Mouse (Mus musculus) urinary bladder, postnatal 36 days (tissue): ENCODE results near the gene Calm2.

ENCODE experiments used
- DNase-seq, 2 experiments: peaks; one replicate each; pipeline ENCODE4 v3.0.0; 2022; ENCODE audit warnings: low spot score in 2 of 2, mixed read lengths in 1 of 2

Gene Calm2

DNA sequence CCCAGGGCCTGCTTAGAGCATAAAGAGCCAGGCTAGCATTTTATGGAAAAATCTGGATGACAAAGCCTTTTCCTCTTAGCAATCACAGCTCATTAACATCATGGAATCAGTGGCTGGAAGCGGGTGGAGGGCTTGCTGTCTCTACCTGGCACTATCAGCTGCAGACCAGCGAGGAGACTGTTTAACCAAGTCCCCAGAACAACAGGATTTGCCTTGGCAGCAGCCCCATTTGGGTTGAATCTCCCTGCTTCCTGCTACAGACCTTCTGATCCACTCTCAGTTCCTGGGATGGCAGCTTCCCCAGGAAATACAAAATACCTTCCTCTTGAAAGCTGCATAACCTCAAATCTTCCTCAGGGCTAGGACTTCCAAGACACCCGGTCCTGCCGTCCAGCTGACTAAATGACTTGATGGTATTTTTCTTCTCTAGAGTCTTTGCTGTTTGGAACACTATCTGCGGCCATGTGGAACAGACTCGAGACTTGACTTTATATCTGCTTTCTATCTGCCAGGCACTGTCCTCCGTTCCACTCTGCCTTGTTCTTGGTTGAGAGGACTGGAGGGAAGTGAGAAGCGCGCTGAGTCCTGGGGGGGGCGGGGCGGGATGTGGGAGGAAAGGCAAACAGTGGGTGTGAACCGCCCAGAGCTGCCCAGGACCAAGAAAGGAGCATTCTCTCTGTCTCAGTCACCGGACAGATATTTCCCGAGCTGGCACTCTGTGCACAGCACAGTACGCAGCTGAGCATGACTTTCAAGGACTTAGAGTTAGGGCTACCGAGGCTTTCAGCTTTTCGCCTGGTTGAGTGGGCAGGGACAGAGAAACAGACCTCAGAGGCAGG lies 12.4 kb upstream of the Calm2 start:
- DNase-seq: peak; percentile 42

DNA sequence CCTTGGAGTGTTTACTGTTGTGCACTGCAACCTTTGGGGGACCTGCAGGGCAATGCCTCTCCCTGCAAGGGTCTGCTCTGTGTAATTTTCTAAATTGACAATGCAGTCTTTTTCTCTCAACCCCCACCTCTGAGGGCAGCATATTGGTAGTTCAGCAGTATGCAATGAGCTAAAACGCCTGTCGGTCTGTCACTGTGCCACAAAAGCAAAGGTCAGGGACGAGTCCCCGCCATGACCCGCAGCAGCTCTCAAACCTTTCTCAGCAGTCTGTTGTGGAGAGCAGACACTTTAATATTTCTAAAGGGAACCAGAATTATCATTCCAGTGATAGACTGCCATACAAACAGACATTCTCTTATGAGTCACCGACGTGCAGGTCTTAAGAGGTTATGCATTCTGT lies 11.2 kb upstream of the Calm2 start:
- DNase-seq: no peak

DNA sequence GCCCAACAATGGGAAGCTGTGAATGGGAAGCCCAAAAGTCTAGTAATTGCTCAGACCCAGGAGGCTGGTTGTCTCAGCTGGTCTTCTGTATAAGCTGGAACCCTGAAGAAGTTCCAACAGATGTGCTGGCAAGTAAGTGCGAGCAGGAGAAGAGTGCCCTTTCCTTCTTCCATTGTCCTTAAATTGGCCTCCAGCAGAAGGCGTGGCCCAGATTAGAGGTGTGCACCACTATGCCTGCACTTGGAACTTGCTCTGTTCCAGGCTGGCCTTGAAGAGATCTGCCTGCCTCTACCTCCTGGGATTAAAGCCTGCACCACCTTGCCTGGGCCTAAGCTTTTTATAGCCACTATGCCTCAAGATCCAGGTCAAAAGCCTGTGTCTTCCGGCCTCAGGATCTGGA lies 7.4 kb upstream of the Calm2 start:
- no peak for DNase-seq

GRCm38 (mm10) chr17:87453336-87453735 lies 6.6 kb upstream of the Calm2 start:
- no peak for DNase-seq

GRCm38 (mm10) chr17:87448881-87449280 lies 2.1 kb upstream of the Calm2 start:
- DNase-seq: no peak

GRCm38 (mm10) chr17:87448339-87448738 lies 1.6 kb upstream of the Calm2 start:
- DNase-seq: no peak

DNA sequence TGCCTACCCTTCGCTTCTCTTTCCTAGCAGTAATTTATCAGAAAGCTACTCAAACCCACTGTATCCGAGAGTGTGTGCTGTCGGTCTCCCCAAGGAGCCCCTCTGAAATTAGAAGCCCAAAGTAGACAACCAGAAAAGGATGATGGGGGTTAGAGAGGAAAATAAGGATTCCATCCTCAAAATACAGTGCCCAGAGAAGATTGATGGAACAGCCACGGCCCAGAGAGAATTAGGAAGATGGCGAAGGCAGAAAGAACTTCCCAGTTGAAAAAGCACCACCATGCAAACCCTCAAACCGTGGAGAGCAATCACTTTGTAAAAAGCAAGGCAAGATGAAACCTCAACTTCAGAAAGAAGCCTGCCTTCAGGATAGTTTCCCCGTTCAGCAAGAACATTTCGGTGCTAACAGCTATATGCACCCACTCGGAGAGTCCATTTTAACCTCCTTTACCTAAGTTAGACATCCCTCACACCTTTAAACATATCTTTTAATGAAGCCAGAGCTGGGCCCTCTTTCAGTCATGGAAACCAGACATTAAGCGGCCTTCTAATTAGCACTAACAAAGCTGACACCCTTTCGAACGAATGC lies 971 bp upstream of the Calm2 start:
- no peak for DNase-seq

DNA sequence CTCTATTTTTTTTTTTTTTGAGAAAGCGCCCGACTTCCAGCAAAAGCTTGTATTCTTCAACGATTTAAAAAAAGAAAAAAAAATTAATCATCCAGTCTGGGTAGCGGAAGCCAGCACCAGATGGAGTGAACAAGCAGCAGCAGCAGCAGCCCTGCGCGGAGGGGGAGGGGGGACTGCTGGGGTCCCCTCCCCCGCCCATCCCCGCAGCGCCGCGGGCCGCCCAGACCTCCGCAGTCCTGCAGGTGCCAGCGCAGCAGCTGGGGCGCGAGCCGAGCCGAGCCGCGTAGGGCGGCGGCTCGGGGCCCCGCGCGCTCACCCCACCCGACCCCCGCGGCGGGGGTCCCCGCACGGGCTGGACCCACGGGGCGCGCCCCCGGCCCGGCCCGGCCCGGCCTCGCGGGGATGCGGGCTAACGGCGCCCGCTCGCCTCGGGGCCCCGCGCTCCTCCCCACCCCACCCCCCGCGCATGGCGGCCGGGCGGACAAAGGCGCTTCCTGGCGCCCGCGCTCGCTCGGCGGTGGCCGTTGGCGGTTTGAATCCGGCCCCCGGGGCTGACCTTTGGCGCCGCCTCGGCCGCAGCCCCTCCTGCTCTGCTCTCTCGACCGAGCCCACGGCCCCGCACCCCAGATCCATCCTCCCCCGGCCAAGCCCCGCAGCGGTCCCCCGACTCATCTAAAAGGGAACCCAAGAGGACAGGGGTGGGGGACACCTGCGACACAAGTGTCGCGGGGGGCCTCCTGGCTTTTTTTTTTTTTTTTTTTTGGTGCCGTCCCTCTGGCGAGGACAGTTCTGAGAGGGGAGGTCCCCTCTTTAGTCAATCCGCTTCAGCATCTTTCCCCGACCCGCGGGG lies 593 bp downstream of the Calm2 start:
- peak; percentile 42 to 46 for DNase-seq

- no peak for DNase-seq
Measured at GRCm38 (mm10) chr17:87445337-87445916, 1.3 kb downstream of the Calm2 start.

DNA sequence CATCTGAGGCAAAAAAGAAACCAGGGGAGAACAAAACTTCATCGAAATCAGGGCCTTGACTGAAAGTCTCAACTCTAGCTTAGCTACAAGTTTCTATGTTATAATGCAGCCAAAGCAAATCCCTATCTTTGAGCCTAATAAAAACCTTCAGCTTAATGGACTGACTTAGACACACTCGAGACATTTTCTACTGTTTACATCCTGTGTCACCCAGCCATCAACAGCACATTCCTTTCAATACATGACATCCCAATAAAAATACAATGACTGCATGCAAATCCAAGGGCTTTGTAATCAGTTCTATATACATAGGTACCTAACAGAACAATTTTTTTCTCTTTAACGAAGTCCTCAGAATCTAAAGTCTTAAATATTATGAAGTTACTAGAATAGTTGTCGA lies 2.0 kb downstream of the Calm2 start:
- DNase-seq: no peak

DNA sequence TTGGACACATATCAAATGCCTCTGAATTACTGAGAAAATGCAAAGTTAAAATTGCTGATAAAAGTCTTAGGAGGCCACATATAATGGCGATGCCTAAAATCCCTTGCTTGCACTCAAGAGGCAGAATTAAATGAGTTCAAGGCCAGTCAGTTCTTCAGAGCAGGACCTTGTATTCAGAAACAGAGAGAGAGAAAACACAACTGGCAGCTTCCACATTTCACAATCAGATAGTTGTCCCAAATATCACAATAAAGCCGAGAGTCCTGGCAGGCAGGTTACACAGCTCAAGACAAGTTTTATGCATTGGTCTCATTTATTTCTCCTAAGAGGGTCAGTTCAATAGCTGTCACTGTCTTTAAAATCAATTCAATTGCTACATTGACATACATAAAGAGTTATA lies 5.2 kb downstream of the Calm2 start:
- DNase-seq: no peak

DNA sequence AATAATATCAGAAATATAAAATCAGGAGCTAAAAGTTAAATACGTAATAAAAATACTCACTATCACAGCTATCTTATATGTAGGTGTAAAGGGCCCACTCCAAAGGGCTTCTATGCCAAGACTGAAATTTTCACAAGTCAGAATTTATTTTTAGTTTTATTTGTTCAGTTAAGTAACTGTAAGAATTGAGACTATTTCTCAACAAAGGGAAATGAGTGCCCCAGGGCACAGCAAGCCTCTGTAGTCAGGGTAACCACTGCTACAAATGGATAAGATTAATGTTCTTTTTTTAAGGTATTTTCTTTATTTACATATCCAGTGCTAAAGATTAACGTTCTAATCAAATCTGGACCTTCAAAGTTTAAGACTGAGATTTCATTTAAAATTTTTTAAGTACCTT lies 7.3 kb downstream of the Calm2 start:
- DNase-seq: no peak

- no peak for DNase-seq
Measured at GRCm38 (mm10) chr17:87433929-87434328, 12.8 kb downstream of the Calm2 start.

- no peak for DNase-seq
Measured at GRCm38 (mm10) chr17:87432743-87433142, 14.0 kb downstream of the Calm2 start.

- DNase-seq: no peak
Measured at GRCm38 (mm10) chr17:87432314-87432713, 14.4 kb downstream of the Calm2 start.

DNA sequence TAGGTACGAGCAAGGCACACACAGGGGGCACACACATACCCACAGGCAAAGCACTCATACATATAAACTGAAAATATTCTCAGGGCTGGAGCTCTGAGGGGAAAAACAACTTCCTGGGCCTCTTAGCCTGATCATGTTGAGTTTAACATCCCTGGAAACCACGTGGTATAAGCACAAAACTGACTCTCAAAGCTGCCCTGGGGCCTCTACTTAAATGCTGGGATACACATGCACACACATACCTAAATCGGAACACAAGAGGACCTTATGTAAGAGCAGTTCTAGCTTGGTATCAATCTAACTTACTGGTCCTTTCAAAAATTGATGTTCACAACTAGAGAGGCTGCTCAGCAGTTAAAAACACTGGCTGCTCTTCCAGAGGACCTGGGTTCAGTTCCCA lies 17.3 kb downstream of the Calm2 start:
- DNase-seq: no peak

DNA sequence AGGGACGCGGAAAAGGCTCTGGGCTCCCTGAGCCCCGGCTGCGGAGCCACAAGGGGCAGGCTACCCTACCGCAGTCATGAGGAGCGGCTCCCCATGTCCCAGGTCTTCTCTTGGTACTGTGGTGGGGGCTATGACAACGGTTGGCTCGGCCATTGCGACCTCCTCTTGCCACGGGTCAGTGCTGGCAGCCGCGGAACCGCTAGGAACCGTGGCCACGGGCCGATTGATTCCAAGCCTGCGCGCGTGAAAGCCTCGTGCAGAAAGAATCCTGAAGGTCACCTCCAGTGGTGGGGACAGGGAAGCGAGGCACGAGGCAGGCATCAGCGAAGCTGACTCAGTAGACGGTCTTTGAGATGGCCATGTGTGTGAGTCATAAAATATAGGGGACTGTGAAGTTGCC lies 19.2 kb downstream of the Calm2 start, which contains the start of gene Stpg4:
Gene Stpg4 (minus strand): TSS at position 231 of the 400 bp plus-strand sequence.
- no peak for DNase-seq

DNA sequence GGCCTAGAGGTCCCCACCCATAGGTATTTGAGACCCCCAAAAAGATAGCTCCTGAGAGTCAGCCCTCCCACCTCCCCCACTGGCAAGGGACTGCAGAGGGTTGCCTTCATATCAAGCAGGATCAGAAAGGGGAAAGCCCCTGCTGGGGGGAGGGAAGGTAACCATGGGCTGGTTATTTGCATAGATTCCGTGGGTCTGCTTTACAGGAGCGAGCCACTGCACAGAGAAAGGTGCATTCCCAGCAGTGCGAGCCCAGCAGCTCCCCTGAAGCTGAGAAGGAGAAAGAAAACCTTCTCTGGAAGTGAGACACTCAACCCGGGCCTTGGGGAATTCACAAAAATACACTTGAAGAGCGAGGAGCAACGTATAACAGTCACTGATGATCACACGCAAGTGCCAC lies 28.7 kb downstream of the Calm2 start:
- no peak for DNase-seq

DNA sequence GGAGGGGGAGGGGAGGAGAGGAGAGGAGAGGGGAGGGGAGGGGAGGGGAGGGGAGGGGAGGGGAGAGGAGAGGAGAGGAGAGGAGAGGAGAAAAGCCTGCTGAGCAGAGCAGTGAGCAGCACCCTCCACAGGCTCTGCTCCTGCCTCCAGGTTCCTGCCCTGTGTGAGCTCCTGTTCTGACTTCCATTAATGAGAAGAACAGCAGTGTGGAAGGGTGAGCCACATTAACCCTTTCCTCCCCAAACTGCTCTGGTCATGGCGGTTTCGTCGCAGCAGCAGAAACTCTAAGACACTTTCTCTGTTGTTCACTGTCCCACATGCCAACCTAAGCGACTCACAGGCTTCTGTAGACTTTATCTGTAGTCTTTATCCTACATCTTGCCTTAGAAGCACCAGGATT lies 40.1 kb downstream of the Calm2 start:
- DNase-seq: no peak

DNA sequence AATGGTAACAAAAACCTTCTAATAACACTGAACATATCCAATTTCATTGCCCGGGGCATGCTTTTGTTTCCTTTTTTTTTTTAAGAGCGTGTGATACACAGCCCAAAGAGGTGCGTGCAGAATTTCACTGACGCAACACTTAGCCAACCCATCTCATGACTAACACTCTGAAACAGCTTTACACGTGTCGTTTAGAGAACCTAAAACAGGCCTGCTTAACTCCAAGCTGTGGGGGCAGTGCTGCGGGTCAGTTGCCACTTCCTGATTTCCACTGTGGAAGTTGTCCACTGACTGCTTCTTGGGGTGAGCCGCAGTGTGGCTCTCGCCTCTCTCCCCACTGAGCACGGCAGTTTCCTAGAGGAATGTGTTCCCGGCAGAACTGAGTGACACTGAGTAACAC lies 41.2 kb downstream of the Calm2 start:
- DNase-seq: no peak

DNA sequence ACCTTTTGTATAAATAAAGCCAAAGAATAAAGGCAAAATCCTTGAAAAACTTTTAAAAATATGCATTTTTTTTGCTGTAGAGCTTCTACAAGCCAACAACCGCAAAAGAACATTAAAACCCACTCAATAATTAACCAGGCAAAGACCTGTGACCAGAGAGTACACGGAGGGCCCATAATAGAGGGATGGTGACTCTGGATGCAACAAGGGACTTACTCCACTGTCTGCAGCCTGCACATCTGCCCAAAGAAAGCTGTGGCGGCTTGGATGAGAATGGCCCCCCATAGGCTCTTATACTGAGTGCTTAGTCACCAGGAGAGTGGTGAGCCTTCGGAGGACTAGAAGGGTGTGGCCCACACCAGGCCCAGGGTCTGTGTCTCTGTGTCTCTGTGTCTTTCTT lies 43.3 kb downstream of the Calm2 start:
- DNase-seq: no peak

DNA sequence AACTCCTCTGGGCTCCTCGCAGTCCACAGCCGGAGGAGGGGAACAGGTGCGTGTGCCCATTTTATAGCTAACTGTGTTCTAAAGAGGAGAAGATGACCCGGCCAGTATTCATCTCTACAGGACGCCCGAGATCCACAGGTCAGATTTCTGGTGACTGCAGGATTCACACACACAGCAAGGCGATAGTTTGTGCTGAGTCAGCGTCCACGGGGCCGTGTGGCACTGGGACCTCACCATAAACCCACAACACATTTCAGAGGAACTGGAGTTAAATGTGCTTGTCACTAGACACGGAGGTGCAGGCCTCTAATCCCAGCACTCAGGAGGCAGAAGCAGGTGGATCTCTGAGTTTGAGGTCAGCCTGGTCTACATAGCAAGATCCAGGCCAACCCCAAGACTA lies 44.3 kb downstream of the Calm2 start:
- no peak for DNase-seq
